Mouse (Mus musculus) thymus, adult 2 months (tissue): ENCODE measurements at regions not wholly inside any gene's neighbourhood (a gene's known extent, or its start where the extent isn't known, plus 50 kb on each side); places are given as distances from the start of the nearest gene placed in this dataset.

Experiments used
- DNase-seq: peaks from one replicate; pipeline ENCODE4 v3.0.0; 2021
- H3K27ac ChIP-seq: fragments of 200-500 bp; 2 replicates; pipeline ENCODE4 v1.5.1; 2012; ENCODE audit warnings: low read length, control low read depth; ENCODE audit not compliant: control insufficient read depth, insufficient read depth
- H3K27me3 ChIP-seq: fragments of 200-500 bp; 2 replicates; pipeline ENCODE4 v1.6.1; 2012; ENCODE audit warnings: mild to moderate bottlenecking, low read length, moderate library complexity, mixed read lengths; ENCODE audit not compliant: control insufficient read depth, insufficient read depth
- H3K36me3 ChIP-seq: fragments of 200-500 bp; 2 replicates; pipeline ENCODE4 v1.6.1; 2012; ENCODE audit warnings: mild to moderate bottlenecking, low read length, moderate library complexity; ENCODE audit not compliant: control insufficient read depth, insufficient read depth
- H3K4me1 ChIP-seq: fragments of 200-500 bp; replicated peaks from 2 replicates; pipeline ENCODE4 v1.6.1; 2012; ENCODE audit warnings: low read length; ENCODE audit not compliant: control insufficient read depth, insufficient read depth
- H3K4me3 ChIP-seq: fragments of 200-500 bp; 2 replicates; pipeline ENCODE4 v1.5.1; 2012; ENCODE audit warnings: mild to moderate bottlenecking, low read length, control low read depth, moderate library complexity; ENCODE audit not compliant: control insufficient read depth, insufficient read depth
- CTCF ChIP-seq: fragments of 200-500 bp; IDR thresholded peaks from 2 replicates; pipeline ENCODE4 v1.5.1; 2012; ENCODE audit warnings: mild to moderate bottlenecking, control low read depth, low read length, moderate library complexity, borderline replicate concordance; ENCODE audit not compliant: control insufficient read depth, poor library complexity, insufficient read depth; ENCODE audit errors: extremely low read depth
- POLR2A ChIP-seq: fragments of 200-500 bp; IDR thresholded peaks from 2 replicates; pipeline ENCODE4 v1.6.1; 2012; ENCODE audit warnings: mild to moderate bottlenecking, low read length, control low read depth, moderate library complexity; ENCODE audit not compliant: control insufficient read depth, poor library complexity, insufficient read depth; ENCODE audit errors: extremely low read depth
- WGBS: fragments of 180-500 bp; shearing (Covaris S2); methylation state at CpG from one replicate; pipeline ENCODE4 v1.1.7; 2018; 5-methylcytosine and 5-hydroxymethylcytosine counted together

DNA sequence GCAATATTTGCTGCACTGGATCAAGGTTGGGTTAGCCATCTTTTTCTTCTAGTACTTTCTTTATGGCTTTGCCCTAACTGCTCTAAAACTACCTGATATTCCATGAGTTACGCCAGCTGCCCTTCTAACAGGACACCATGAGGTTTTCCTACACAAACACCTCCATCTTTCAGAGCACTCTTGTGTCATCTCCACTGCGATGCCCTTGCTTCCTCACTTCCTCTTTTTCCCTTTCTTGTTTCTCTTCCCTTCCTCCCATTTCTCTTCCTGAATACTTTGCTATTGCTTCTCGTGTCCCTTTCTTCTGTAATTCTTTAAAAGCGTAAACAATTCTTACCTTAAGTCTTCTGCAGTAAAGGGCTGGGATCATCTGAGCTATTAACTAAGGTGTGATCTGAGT lies 139.9 kb upstream of the Hhip start:
- Histone ChIP-seq H3K27ac (no peak overlapping the region), H3K27me3 (no peaks in the 10 kb centered on the region), H3K4me3 (no peak overlapping the region), H3K4me1 (no peaks in the 10 kb centered on the region), H3K36me3 (no peaks in the 10 kb centered on the region)
- no peak for TF ChIP-seq CTCF
- no peak for TF ChIP-seq POLR2A
- no peak for DNase-seq
- 59% methylated on average over 4 of the region's 4 CpGs for WGBS

DNA sequence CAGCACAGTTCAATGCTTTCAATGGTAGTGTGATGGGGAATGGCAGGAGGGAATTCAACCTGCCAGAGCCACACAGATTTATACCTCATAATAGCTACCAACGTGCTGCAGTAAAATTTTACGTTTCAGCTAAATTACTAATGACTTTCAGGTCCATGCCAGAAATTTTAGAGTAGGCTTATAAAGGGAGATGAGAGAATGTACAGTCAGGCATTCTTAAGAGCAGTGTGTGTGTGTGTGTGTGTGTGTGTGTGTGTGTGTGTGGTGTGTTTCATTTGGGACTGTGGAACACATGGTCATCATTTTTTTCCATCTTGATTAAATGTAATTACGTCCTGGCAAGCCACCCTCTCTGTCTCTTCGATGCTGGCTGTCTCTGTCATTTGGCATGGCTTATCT lies 132.7 kb upstream of the Hhip start:
- Histone ChIP-seq H3K4me1 (no peaks in the 10 kb centered on the region), H3K27me3 (no peaks in the 10 kb centered on the region), H3K36me3 (no peaks in the 10 kb centered on the region), H3K4me3 (no peak overlapping the region), H3K27ac (no peak overlapping the region)
- WGBS = 95% methylated on average over 4 of the region's 4 CpGs
- TF ChIP-seq CTCF (no peak), POLR2A (no peak)
- DNase-seq = no peak

- H3K4me1 ChIP-seq = no peaks in the 10 kb centered on the region
- TF ChIP-seq CTCF = no peak
- TF ChIP-seq POLR2A = no peak
- WGBS = 97% methylated on average over 10 of the region's 10 CpGs
Observed at GRCm38 (mm10) chr8:80189797-80190509, 132.1 kb upstream of the Hhip start.

DNA sequence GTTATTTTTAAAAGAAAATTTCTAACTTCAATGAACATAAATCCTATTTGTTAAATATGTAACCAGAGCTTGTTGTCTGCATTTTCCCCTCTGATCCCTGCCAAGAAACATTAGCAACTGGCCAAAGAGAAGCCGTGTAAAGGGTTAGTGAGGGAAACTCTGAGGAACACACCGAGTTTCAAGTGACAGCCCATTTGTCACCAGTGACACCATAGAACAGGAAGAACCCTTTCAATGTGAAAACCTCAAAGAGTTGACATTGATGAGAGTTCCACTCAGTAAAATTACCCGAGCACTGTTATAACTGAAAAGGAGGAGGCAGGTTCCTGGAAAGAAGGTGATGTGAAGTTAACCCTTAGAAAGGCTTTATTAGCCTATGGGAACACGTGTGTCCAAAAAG lies 127.5 kb upstream of the Hhip start:
- no peak for DNase-seq
- H3K4me1 ChIP-seq = no peaks in the 10 kb centered on the region
- TF ChIP-seq CTCF (no peak), POLR2A (no peak)
- no peaks in the 10 kb centered on the region for H3K36me3 ChIP-seq
- H3K27ac ChIP-seq = no peak overlapping the region
- no peaks in the 10 kb centered on the region for H3K27me3 ChIP-seq
- H3K4me3 ChIP-seq = no peak overlapping the region
- WGBS = 10% methylated on average over 4 of the region's 4 CpGs

More at GRCm38 (mm10) chr8:80189797-80190509, 132.1 kb upstream of the Hhip start:
- H3K27me3 ChIP-seq = no peaks in the 10 kb centered on the region
- no peak overlapping the region for H3K27ac ChIP-seq
- no peak for DNase-seq
- H3K36me3 ChIP-seq = no peaks in the 10 kb centered on the region
- H3K4me3 ChIP-seq = no peak overlapping the region

DNA sequence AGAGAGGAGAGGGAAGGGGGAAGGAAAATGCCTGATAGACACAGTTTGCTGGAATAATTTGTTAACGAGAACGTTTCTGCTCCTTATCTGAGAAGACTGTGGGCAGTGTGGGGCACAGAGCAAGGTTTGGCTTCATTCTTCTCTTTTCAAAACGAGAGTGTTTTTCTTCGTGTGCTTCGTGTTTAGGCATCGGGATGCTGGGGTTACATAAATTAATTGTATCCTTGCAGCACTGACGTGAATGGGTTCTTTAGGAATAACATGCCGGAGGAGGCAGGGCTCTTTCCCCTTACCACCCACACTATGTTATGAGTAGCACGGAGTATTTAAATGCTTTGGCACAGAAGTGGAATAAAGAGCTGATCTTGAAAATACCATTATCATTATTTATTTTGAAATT lies 110.9 kb upstream of the Hhip start:
- H3K4me1 ChIP-seq = no peaks in the 10 kb centered on the region
- WGBS = 89% methylated on average over 9 of the region's 9 CpGs
- H3K36me3 ChIP-seq = no peaks in the 10 kb centered on the region
- no peak overlapping the region for H3K4me3 ChIP-seq
- no peak overlapping the region for H3K27ac ChIP-seq
- TF ChIP-seq POLR2A (no peak), CTCF (no peak)
- DNase-seq = no peak
- no peaks in the 10 kb centered on the region for H3K27me3 ChIP-seq

- no peak overlapping the region for H3K27ac ChIP-seq
- no peaks in the 10 kb centered on the region for H3K36me3 ChIP-seq
- H3K4me1 ChIP-seq = no peaks in the 10 kb centered on the region
- no peaks in the 10 kb centered on the region for H3K27me3 ChIP-seq
- WGBS = 33% methylated on average over 9 of the region's 9 CpGs
- no peak for DNase-seq
- no peak overlapping the region for H3K4me3 ChIP-seq
- no peak for TF ChIP-seq CTCF
- TF ChIP-seq POLR2A = no peak
Observed at GRCm38 (mm10) chr8:80149458-80150083, 91.8 kb upstream of the Hhip start.
